Mouse (Mus musculus): ENCODE measurements around the gene Ntsr1.
A peak's percentile ranks its signal among the peaks of the same experiment; 100 is the strongest.

Ntsr1 gene

GRCm38 (mm10) chr2:180563296-180563695 is 63.5 kb downstream of the Ntsr1 start:
- no peak for DNase-seq

DNA sequence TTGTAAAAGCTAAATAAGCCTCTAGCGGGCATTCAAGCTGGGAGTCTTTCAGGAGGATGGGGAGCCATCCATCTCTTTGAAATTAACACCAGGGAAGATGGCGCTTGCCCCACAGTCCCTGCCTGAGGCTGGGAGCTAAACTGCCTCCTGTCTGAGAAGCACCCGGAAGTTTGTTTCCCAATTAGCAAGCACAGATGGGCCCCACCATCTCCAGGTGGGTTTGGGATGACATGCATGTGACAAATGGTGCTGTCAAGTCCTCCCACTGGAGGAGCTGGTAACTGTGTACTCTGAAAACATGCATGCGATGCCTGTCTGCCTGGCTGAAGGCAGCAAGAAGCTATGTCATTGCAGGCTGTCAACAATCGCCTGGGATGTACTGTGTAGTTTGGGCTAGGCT is 64.1 kb downstream of the Ntsr1 start:
- no peak for DNase-seq

DNA sequence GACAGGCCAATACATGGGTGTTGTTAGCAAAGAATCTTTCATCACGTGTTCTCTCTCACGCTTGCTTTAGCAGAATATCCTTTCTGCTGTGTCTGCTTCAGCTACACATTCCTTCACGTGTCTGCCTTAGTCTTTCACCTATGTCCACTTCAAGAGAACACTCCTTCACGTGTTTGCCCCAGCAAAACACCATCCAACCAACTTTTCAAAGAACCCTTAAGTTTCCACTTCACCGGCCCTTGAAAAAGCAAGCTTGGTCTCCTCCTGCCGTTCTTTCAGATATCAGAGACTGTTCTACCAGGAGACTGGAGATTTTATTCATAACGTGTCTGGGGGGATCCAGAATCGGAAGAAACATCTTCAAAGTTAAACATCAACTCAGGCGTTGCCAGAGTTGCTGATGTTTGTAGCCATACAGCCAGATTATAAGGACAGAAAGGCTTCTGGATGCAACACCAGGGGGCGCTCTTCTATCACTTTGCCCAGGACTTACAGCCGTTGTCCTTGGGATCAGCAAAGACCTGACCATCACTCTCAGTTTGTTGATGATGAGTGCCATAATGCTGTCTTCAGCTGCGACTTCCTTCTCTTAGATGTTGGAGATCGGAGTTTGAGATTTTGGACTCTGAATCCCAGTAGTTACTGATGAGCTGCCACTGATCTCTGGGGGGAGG is 66.6 kb downstream of the Ntsr1 start:
- peak; percentile 54 for DNase-seq

DNA sequence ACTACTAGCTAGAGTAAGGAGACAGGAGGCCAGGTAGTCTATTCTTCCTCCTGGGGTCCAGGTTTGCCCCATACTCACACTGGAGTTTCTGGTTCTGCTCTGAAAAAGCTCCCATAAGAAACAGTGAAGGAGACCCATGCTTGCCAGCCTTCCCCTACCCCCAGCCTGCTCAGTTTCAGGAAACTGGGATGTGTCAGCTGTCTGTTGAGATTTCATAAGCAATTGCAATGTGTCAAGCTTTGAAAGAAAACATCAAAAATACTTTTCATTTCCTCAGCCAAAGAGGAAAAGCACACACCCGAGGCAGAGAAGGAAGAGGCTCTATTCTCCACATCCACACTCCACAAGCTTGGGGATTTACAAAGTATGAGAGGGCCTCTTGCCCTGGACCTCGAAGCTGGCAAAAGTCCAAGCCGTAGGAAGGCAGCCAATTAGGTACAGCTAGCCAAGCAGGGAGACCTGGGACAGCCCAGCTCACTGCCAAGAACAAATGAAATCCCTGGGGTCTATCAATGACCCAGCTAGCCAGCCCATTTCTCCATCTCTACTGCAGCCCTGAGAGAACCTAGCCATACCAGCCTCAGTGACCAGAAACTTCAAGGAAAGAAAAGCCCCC is 69.4 kb downstream of the Ntsr1 start:
- DNase-seq: no peak

- DNase-seq: no peak
Observed at GRCm38 (mm10) chr2:180576482-180576881, 76.7 kb downstream of the Ntsr1 start.

- peak; percentile 64 for DNase-seq
Observed at GRCm38 (mm10) chr2:180578686-180579085, 78.9 kb downstream of the Ntsr1 start.

GRCm38 (mm10) chr2:180581002-180581401 is 81.2 kb downstream of the Ntsr1 start, which contains the start of gene Mrgbp:
Mrgbp (plus strand) TSS chr2:180581304.
- DNase-seq: no peak

DNA sequence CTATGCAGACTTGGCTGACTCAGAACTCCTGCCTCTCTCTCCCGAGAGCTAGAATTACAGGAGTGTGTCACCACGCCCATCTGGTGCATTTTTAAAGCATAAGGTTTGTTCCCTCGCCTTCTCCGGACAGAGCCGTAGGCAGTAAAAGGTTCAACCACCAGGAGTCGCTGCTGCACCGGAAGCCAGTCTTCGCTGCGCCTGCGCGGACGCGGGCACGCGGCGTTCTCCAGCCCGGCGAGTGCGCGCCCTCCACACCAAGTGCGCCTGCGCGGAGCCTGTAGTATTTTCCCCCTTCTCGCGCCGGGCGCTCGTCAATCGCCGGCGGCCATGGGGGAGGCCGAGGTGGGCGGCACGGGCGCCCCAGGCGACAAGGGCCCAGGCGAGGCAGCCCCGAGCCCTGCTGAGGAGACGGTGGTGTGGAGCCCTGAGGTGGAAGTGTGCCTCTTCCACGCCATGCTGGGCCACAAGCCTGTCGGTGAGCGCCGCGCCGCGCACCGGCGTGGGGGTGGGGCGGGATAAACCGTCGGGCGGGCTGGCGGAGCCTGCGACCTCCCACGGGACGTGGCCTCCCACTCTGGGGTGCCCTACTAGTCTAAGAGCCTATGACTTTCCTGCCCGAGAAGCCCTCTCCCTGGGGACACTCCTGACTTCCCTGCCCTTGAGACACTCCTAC is 82.8 kb downstream of the Ntsr1 start:
- DNase-seq: peak; percentile 98

DNA sequence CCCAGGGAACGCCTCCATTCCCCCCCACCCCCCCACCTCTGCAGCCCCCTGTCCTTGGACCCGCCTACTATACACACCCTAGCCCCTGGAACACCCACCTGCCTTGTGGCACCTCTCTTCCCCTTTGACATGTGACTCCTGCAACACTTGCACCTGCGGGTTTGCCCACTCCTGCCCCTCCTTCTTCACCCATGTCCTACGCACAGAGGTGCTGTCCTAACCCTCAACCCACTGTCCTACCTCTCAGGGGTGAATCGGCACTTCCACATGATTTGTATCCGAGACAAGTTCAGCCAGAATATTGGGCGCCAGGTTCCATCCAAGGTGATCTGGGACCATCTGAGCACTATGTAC is 83.4 kb downstream of the Ntsr1 start:
- peak; percentile 51 for DNase-seq

- DNase-seq: no peak
Observed at GRCm38 (mm10) chr2:180588736-180589122, 89.0 kb downstream of the Ntsr1 start.

GRCm38 (mm10) chr2:180589123-180589831 is 89.5 kb downstream of the Ntsr1 start, which contains the start of gene Ogfr:
Ogfr (plus strand) TSS chr2:180589245.
- peak; percentile 91 for DNase-seq

Measured in thymus, postnatal 14 days (tissue).